Mouse (Mus musculus) heart, postnatal 0 days (tissue): Measurements from ENCODE around the gene Hils1. TPM values are rescaled to one million over a fixed set of nuclear protein-coding genes. Genes with fewer than 3 reads are reported as not detected.

Experiments
- ATAC-seq: fragments of 200-750 bp; cut with Nextera tagmentation; 2 replicates; pipeline ENCODE4 v1.8.0; 2017; ENCODE audit warnings: low read depth, moderate number of reproducible peaks, moderate library complexity; ENCODE audit not compliant: insufficient read depth
- DNase-seq: peaks from one replicate; pipeline ENCODE4 v3.0.0-alpha.2; 2016; ENCODE audit warnings: low spot score
- H3K27ac ChIP-seq: fragments of 300-500 bp; sonication (generic); 2 replicates; pipeline ENCODE4 v1.5.1; 2014; ENCODE audit warnings: low read depth, mild to moderate bottlenecking
- H3K27me3 ChIP-seq: fragments of 300-500 bp; sonication (generic); 2 replicates; pipeline ENCODE4 v1.6.1; 2014; ENCODE audit warnings: low read length, mixed read lengths; ENCODE audit not compliant: control insufficient read depth, insufficient read depth
- H3K36me3 ChIP-seq: fragments of 300-500 bp; sonication (generic); replicated peaks from 2 replicates; pipeline ENCODE4 v1.6.1; 2014; ENCODE audit warnings: low read length, mixed read lengths; ENCODE audit not compliant: control insufficient read depth, insufficient read depth
- H3K4me1 ChIP-seq: fragments of 300-500 bp; sonication (generic); 2 replicates; pipeline ENCODE4 v1.6.1; 2014; ENCODE audit warnings: antibody characterized with exemption; ENCODE audit not compliant: control insufficient read depth, insufficient read depth
- H3K4me2 ChIP-seq: fragments of 300-500 bp; sonication (generic); 2 replicates; pipeline ENCODE4 v1.6.1; 2014; ENCODE audit warnings: low read depth, mild to moderate bottlenecking, low read length, moderate library complexity
- H3K4me3 ChIP-seq: fragments of 300-500 bp; sonication (generic); 2 replicates; pipeline ENCODE4 v1.5.1; 2014; ENCODE audit warnings: low read depth, low read length
- H3K9ac ChIP-seq: fragments of 300-500 bp; sonication (generic); replicated peaks from 2 replicates; pipeline ENCODE4 v1.6.1; 2014; ENCODE audit warnings: low read depth, low read length, mixed read lengths
- H3K9me3 ChIP-seq: fragments of 300-500 bp; sonication (generic); replicated peaks from 2 replicates; pipeline ENCODE4 v1.6.1; 2016; ENCODE audit warnings: low read length; ENCODE audit not compliant: control insufficient read depth
- CTCF ChIP-seq: IDR thresholded peaks from 2 replicates; pipeline ENCODE4 v1.5.1; 2016; ENCODE audit warnings: antibody characterized with exemption, control low read depth, low read depth
- EP300 ChIP-seq: IDR thresholded peaks from 2 replicates; pipeline ENCODE4 v1.6.1; 2016; ENCODE audit warnings: antibody characterized with exemption, low read depth
- WGBS: fragments of 180-500 bp; shearing (Covaris S2); extraction: QIAGEN DNeasy Blood & Tissue Kit; methylation state at CpG from one replicate; pipeline ENCODE4 v1.1.7; 2014; 5-methylcytosine and 5-hydroxymethylcytosine counted together
- polyA plus RNA-seq: library from polyadenylated mRNA; unstranded; fragments of >200 nt; fragmentation: Nextera tagmentation; extraction: Ambion mirVana; gene quantifications from 2 replicates; pipeline ENCODE4 v1.2.1, GENCODE M21; 2015
- total RNA-seq: library from RNA; depleted of rRNA; stranded (reverse); fragments of >200 nt; gene quantifications from 2 replicates; pipeline ENCODE4 v1.2.3, GENCODE M21; 2014; ENCODE audit warnings: low replicate concordance

Hils1 gene
- total and polyA plus RNA-seq, 2 experiments from 2014 or later, result not detected

DNA sequence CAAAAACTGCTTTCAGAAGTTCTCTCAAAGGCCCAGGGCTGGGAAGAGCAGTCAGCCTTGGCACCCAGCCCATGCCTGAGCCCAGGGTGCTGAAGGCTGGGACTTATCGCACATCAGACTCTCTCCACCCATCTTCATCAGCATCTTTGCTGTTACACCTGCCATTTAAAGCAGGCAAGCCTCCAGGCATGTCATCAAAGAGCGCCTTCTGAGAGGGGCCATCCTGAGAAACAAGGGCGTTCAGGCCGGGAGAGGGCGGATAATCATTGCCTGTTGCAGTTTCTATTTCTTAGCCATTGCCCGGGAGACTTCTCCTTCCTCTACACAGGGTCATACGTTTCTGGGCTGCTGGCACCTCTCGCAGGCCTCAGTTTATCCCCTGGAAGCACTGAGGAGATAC, 20.5 kb downstream of the Hils1 start:
- Histone ChIP-seq H3K9ac (no peak overlapping the region), H3K4me2 (no peak overlapping the region), H3K27ac (no peak overlapping the region), H3K9me3 (no peaks in the 10 kb centered on the region), H3K4me1 (peaks cover 23% of the 10 kb centered on the region), H3K27me3 (no peaks in the 10 kb centered on the region), H3K4me3 (no peak overlapping the region), H3K36me3 (no peaks in the 10 kb centered on the region)
- WGBS, result 70% methylated on average over 8 of the region's 8 CpGs
- ATAC-seq (no peak), DNase-seq (no peak)
- TF ChIP-seq CTCF (no peak), EP300 (no peak)

DNA sequence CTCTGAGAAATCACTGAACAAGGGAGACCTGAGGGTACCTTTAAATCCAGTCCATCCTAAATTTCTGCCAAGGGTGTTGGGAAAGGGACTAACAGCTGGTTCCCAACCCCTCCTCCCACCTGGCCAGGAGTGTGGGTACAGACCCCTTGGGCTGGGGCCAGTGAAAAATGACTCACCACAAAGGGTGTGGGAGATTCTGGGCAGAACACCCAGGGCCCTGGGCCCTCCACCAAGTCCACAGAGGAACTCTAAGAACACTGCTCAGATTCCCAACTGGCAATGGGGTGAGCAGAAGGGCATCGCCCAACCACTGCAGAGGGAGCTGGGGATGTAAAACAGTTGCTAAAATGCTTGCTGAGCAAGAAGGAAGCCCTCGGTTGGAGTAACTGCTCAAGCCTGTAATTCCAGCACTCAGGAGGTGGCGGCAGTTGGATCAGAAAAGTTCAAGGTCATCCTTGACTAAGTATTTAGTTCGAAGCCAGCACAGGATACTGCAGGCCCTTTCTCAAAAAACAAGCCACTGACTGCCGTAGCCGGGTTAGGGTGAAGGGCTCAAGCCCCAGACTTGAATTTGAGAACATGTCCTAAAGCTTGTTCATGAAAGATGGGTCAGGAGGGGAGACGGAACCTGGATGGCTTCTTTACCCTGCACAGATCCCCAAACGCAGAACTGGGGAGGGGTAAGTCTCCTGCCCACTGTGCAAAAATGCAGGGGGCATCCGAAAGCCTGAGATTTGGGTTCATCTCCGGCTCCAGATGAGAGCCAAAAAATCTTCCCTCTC, 21.6 kb downstream of the Hils1 start:
- 17% methylated on average over 10 of the region's 10 CpGs for WGBS
- Histone ChIP-seq H3K9ac (peak overlapping the region; percentile 52), H3K27ac (peak overlapping the region; percentile 91), H3K4me1 (peaks cover 34% of the 10 kb centered on the region), H3K36me3 (no peaks in the 10 kb centered on the region), H3K27me3 (no peaks in the 10 kb centered on the region), H3K4me3 (peak overlapping the region; percentile 89), H3K9me3 (no peaks in the 10 kb centered on the region), H3K4me2 (peak overlapping the region; percentile 90)
- no peak for TF ChIP-seq EP300
- TF ChIP-seq CTCF, result no peak
- no peak for ATAC-seq
- DNase-seq, result no peak

DNA sequence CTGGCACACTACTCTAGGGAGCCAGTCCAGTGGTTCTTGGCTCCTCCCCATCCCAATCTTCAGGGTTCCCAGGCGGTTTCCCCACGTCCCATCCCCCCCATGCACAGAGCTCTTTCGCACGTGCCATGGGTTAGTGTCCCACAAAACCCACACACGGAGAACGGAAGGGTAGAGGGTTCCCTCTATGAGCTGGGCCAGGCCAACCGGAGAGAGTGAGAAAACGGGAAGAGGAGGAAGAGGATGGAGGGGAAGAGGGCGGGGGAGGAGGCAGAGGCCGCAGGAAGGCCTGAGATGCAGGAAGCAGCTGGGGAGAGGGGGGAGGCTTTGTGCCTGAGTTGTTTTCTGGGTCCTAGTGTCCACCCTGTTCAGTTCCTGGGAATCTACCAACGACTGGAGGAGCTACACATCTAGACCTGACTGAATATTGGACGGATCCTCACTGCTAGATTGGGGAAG, 22.2 kb downstream of the Hils1 start:
- Histone ChIP-seq H3K4me1 (peaks cover 41% of the 10 kb centered on the region), H3K9me3 (no peaks in the 10 kb centered on the region), H3K4me2 (peak overlapping the region; percentile 90), H3K4me3 (peak overlapping the region; percentile 89), H3K36me3 (no peaks in the 10 kb centered on the region), H3K27me3 (no peaks in the 10 kb centered on the region), H3K9ac (peak overlapping the region; percentile 52), H3K27ac (peak overlapping the region; percentile 91)
- peak; percentile 94 for DNase-seq
- WGBS, result 2% methylated on average over 12 of the region's 12 CpGs
- TF ChIP-seq EP300 (peak; percentile 83; the same call in 1 of the 2 replicates), CTCF (no peak)
- ATAC-seq, result peak; percentile 57

GRCm38 (mm10) chr11:94990102-94990748, 22.8 kb downstream of the Hils1 start:
- Histone ChIP-seq H3K9ac (peak overlapping the region; percentile 88), H3K36me3 (no peaks in the 10 kb centered on the region), H3K27me3 (no peaks in the 10 kb centered on the region), H3K4me2 (peak overlapping the region; percentile 90), H3K9me3 (no peaks in the 10 kb centered on the region), H3K4me3 (peak overlapping the region; percentile 89), H3K4me1 (peaks cover 47% of the 10 kb centered on the region), H3K27ac (peak overlapping the region; percentile 91)
- ATAC-seq (no peak), DNase-seq (no peak)
- 47% methylated on average over 6 of the region's 6 CpGs for WGBS
- no peak for TF ChIP-seq EP300

DNA sequence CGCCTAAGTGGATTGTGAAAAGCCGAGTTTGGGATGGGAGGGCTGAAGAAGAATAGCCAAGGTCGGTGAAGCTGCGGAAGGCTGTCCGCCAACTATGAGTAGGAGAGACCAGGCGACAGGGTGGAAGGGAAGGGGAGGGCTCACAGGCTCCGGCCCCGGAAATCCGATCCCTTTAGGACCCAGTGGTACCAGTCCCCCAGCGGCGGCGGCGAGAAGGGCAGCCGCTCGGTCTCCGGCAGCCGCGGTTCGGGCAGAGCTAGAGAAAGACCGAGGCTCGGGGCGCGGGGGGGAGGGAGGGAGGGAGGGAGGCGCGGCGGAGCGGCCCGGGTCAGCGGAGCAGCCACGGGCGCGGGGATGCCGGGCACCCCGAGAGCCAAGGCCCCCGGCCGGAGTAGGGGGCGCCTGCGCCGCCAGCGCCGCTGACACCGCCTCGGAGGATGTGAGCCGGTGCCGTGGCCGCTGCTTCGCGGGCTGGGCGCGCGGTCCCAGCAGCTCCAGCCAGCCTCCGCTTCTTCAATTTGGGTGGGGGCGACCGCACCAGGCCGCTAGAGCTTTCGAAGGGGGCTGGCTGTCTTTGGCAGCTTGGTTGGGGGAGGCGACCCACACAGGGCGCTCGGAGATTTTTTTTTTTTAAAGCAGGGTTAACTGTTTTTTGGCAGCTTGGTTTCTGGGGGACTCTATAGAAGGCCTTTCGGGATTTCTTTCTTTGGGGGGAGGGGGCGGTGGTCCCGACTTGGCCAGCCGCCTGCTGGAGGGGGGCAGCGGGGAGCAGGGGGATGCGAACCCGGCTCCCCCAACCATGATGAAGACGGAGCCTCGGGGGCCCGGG, 23.6 kb downstream of the Hils1 start, which contains the start of gene Ppp1r9b:
Gene Ppp1r9b, plus strand, starts transcription at position 287 of the 829 bp plus-strand sequence.
- no peaks in the 10 kb centered on the region for H3K27me3 ChIP-seq
- H3K36me3 ChIP-seq, result no peaks in the 10 kb centered on the region
- H3K27ac ChIP-seq, result peak within 1 kb of the TSS; percentile 91
- H3K4me3 ChIP-seq, result peak within 1 kb of the TSS; percentile 89
- no peaks in the 10 kb centered on the region for H3K9me3 ChIP-seq
- peak within 1 kb of the TSS; percentile 90 for H3K4me2 ChIP-seq
- peak within 1 kb of the TSS; percentile 88 for H3K9ac ChIP-seq
- TF ChIP-seq EP300, result no peak
- peak; percentile 56 for TF ChIP-seq CTCF
- peak; percentile 81 for ATAC-seq
- DNase-seq, result peak; percentile 95
- H3K4me1 ChIP-seq, result peaks cover 49% of the 10 kb centered on the region
- WGBS, result 0% methylated on average over 57 of the region's 69 CpGs
